Mouse (Mus musculus) layer of hippocampus, adult 6 months (tissue): ENCODE results near the gene Gm17521. TPM values are rescaled to one million over a fixed set of nuclear protein-coding genes. Genes with fewer than 3 reads are reported as not detected.

ENCODE experiments used
- long read RNA-seq, 2 experiments: library from polyadenylated mRNA; unstranded; transcript quantifications; one replicate each; pipeline ENCODE4 v2.0.0; 2019 to 2020
- polyA plus RNA-seq: library from polyadenylated mRNA; unstranded; fragments of <200 nt; fragmentation: Nextera tagmentation; gene quantifications from 2 replicates; pipeline ENCODE4 v1.2.3, GENCODE M21; 2021

Gm17521 gene
- polyA plus RNA-seq: not detected in 2 replicates
- long read RNA-seq, experiment 1: 0 reads
- long read RNA-seq, experiment 2: 0 reads

DNA sequence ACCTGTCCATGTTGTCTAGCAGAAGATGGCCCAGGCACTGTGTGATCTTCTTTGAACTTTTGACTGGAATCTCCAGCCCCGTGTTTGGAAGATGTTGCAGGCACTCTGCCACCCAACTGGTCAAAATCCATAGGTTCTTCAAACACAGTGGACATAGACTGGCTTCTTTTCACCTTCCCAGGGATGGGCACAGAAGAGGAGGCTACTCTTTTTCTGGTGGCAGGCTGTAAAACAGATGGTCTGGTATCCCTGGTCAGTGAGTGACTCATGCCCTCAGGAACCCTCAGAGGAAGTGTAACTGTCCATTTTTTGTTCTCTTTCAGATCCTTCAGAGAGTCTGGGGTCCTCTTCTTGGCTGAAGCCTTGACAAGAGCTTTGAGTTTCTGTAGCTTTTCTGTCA, at the start of gene Gm17521:
Gene Gm17521, minus strand, starts transcription at position 101 of the 400 bp plus-strand sequence.

Other genes with a start within 250 kb of the Gm17521 start
- 4.3 and 5.4 TPM in 2 replicates for gene Cldn34c1, start 73.8 kb upstream of the Gm17521 start, polyA plus RNA-seq
- gene Srsx, start 192.8 kb upstream of the Gm17521 start, polyA plus RNA-seq: not detected in 2 replicates
- not detected in 2 replicates for gene Gm17577, start 217.2 kb upstream of the Gm17521 start, polyA plus RNA-seq